Comparison of ENCODE assay signal across 29 mouse cellular contexts in the genomic region with DNA sequence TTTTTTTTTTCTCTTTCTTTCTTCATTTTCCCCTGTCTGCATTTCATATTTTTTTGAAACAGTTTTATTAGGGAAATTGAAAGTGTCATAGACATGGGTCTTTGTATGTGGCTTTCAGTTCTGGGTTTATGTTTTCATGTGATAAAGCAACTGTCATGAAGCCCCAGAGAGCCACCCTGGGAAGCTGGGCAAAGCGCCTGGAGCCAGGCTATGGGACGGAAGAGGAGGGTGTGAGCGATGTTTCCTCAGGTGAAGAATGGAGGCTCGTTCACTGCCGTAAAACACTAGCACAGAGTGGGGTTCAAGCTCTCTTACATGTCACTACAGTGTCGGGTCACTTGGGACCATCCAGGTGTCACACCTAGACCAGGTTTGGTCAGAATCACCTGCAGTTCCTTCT. TPM values are rescaled to one million over a fixed set of nuclear protein-coding genes. Genes with fewer than 3 reads are reported as not detected.
A peak's percentile ranks its signal among the peaks of the same experiment; 100 is the strongest.
DNase-seq lines count a peak whose midpoint lies in the region; ATAC-seq and TF ChIP-seq lines count a peak whose summit lies in the region.
"Had no signal": no experiment of that assay in that cellular context is flagged by ENCODE, and none has a peak within 500 bp of the region (broad histone marks: within the 10 kb centered on the region; RNA-seq: fewer than 3 reads in every experiment).

No protein-coding gene starts in this region.

- no peak for ATAC-seq in heart, embryonic 13.5 days (ENCODE audit: extremely low read depth, insufficient number of reproducible peaks, low FRiP score, low TSS enrichment)
- no peak for ATAC-seq in kidney, embryonic 14.5 days (ENCODE audit: low FRiP score, low TSS enrichment)
- ATAC-seq in common myeloid progenitor, adult 5-6 weeks (replicated peaks; ENCODE audit: low read depth, poor library complexity, severe bottlenecking) = 0 out of 2 replicates have a peak, but pooled peaks have one; percentile 15
- peak; percentile 58 for ATAC-seq in megakaryocyte progenitor cell, adult 5-6 weeks (replicated peaks; ENCODE audit: poor library complexity)
- ATAC-seq: CD4-positive, CD25-positive, alpha-beta regulatory T cell, adult 4 months; forebrain, postnatal 0 days; inflammation-experienced regulatory T-cells, adult 6 months had no signal

- TF ChIP-seq POLR2A in cerebellum, adult 2 months (IDR thresholded peaks at IDR 0.05; ENCODE audit: borderline replicate concordance, insufficient read depth, low read length) = no peak

- 74% methylated on average over 6 of the region's 6 CpGs for WGBS in heart, embryonic 13.5 days
- 63% methylated on average over 6 of the region's 6 CpGs for WGBS in kidney, embryonic 14.5 days
- 85% methylated on average over 6 of the region's 6 CpGs for WGBS in cerebellum, adult 2 months

- TF ChIP-seq CTCF in cerebellum, adult 2 months (IDR thresholded peaks at IDR 0.05; ENCODE audit: borderline replicate concordance, insufficient read depth, low read depth, low read length) = no peak

- H3K36me3 ChIP-seq in heart, embryonic 13.5 days = peaks cover 10% of the 10 kb centered on the region
- no peaks in the 10 kb centered on the region for H3K36me3 ChIP-seq in kidney, embryonic 14.5 days (ENCODE audit: control insufficient read depth, insufficient read depth, low read length)
- H3K36me3 ChIP-seq: forebrain, embryonic 12.5 days; midbrain, embryonic 12.5 days; neural tube, embryonic 12.5 days had no signal

- peaks cover 97% of the 10 kb centered on the region for H3K4me1 ChIP-seq in heart, embryonic 13.5 days
- H3K4me1 ChIP-seq in kidney, embryonic 14.5 days (ENCODE audit: control insufficient read depth, insufficient read depth, low read length) = peaks cover 88% of the 10 kb centered on the region
- H3K4me1 ChIP-seq in cerebellum, adult 2 months (ENCODE audit: control insufficient read depth, insufficient read depth, low read length) = no peaks in the 10 kb centered on the region

- H3K9ac ChIP-seq in heart, embryonic 13.5 days = peak overlapping the region; percentile 56
- no peak overlapping the region for H3K9ac ChIP-seq in kidney, embryonic 14.5 days (ENCODE audit: low read depth, low read length)
- H3K9ac ChIP-seq: forebrain, embryonic 12.5 days; forebrain, postnatal 0 days; hindbrain, embryonic 14.5 days; liver, embryonic 14.5 days; midbrain, embryonic 12.5 days; neural tube, embryonic 12.5 days had no signal

- no peak for DNase-seq in heart, postnatal 10 days
- DNase-seq in kidney, postnatal 25 days = no peak
- DNase-seq in cerebellum, adult 2 months = no peak
- DNase-seq: adrenal gland, postnatal 25 days; cerebellum, adult 11-12 months; cerebellum, postnatal 10 days; forebrain, postnatal 0 days; kidney, adult 11 months; kidney, postnatal 10 days; liver; lung, adult 2 months; right cerebral cortex, adult 18-20 months; right cerebral cortex, postnatal 4 days; thymus, adult 18-20 months; thymus, postnatal 4 days had no signal

- H3K27ac ChIP-seq in heart, embryonic 13.5 days (replicated peaks) = peak overlapping the region; percentile 61
- peak overlapping the region; percentile 32; the same call in 1 of the 2 replicates for H3K27ac ChIP-seq in kidney, embryonic 14.5 days (ENCODE audit: low read depth, low read length)
- no peak overlapping the region for H3K27ac ChIP-seq in cerebellum, adult 2 months (ENCODE audit: insufficient read depth, low read length)
- H3K27ac ChIP-seq: forebrain, embryonic 12.5 days; hindbrain, embryonic 14.5 days; liver, embryonic 14.5 days; midbrain, embryonic 12.5 days; neural tube, embryonic 12.5 days; stomach, postnatal 0 days had no signal

- H3K4me3 ChIP-seq in heart, embryonic 13.5 days = peak overlapping the region; percentile 5
- H3K4me3 ChIP-seq in kidney, embryonic 14.5 days (ENCODE audit: low read length) = no peak overlapping the region
- H3K4me3 ChIP-seq in cerebellum, adult 2 months (replicated peaks; ENCODE audit: insufficient read depth, low read depth, low read length) = no peak overlapping the region
- H3K4me3 ChIP-seq: erythroblast, embryonic 14.5 days; forebrain, embryonic 12.5 days; midbrain, embryonic 12.5 days; myocyte; neural tube, embryonic 12.5 days had no signal

- H3K9me3 ChIP-seq in heart, embryonic 13.5 days = no peaks in the 10 kb centered on the region
- no peaks in the 10 kb centered on the region for H3K9me3 ChIP-seq in kidney, embryonic 14.5 days (ENCODE audit: control insufficient read depth, low read length)
- H3K9me3 ChIP-seq: forebrain, embryonic 12.5 days; midbrain, embryonic 12.5 days; neural tube, embryonic 12.5 days had no signal

- intact Hi-C loops in heart, postnatal 10 days (cut with DNase I) = no loop called here

- no peaks in the 10 kb centered on the region for H3K27me3 ChIP-seq in heart, embryonic 13.5 days (replicated peaks)
- no peaks in the 10 kb centered on the region for H3K27me3 ChIP-seq in kidney, embryonic 14.5 days (ENCODE audit: control insufficient read depth, insufficient read depth, low read length)
- no peaks in the 10 kb centered on the region for H3K27me3 ChIP-seq in cerebellum, adult 2 months (ENCODE audit: control insufficient read depth, insufficient read depth, low read length)
- H3K27me3 ChIP-seq: neural tube, embryonic 12.5 days had no signal

- peak overlapping the region; percentile 54 for H3K4me2 ChIP-seq in heart, embryonic 13.5 days
- no peak overlapping the region for H3K4me2 ChIP-seq in kidney, embryonic 14.5 days (replicated peaks; ENCODE audit: low read depth, low read length)
- H3K4me2 ChIP-seq: forebrain, embryonic 12.5 days; hindbrain, embryonic 14.5 days; midbrain, embryonic 12.5 days; neural tube, embryonic 12.5 days had no signal

RNA-seq across cellular contexts. Expression of a gene that starts 54.6 kb away (rescaled TPM):
- 7.6 TPM in 2 replicates for polyA plus RNA-seq in heart, embryonic 13.5 days (2015; fragmentation: Nextera tagmentation; extraction: Ambion mirVana)
- total RNA-seq in heart, postnatal 10 days (2021) = 10 to 100 TPM; 34.4 to 35.2 TPM
- polyA plus RNA-seq in kidney, embryonic 14.5 days (2014; fragmentation: Nextera tagmentation; extraction: Ambion mirVana) = 13.3 and 21.1 TPM in 2 replicates
- 2.0 and 2.3 TPM in 2 replicates for total RNA-seq in common myeloid progenitor, adult 5-6 weeks (2017)
- 0.39 and 1.1 TPM in 2 replicates for total RNA-seq in megakaryocyte progenitor cell, adult 5-6 weeks (2015)
- total RNA-seq in megakaryocyte progenitor cell, adult 5-6 weeks (2017) = 0.37 and 0.64 TPM in 2 replicates
- 1.4 and 1.7 TPM in 2 replicates for polyA plus RNA-seq in cerebellum, adult 2 months (2012; rRNA removed)
- polyA plus RNA-seq: erythroblast, embryonic 14.5 days had no signal

Comparison
In these comparisons a context has a peak if more than half of its experiments do, and no peak if none do; other contexts are left out.
1. ATAC-seq: peak in common myeloid progenitor, adult 5-6 weeks (single experiment) and megakaryocyte progenitor cell, adult 5-6 weeks (single experiment); none in heart, embryonic 13.5 days (single experiment) and kidney, embryonic 14.5 days (single experiment).
2. RNA of a gene that starts 54.6 kb away (total RNA-seq): 34.4 to 35.2 TPM in heart, postnatal 10 days; 2.0 to 2.3 TPM in common myeloid progenitor, adult 5-6 weeks and 0.37 to 1.1 TPM in megakaryocyte progenitor cell, adult 5-6 weeks; every median in the first group is over 10 times any median in the second.